Mouse (Mus musculus) cerebellum, adult 2 months (tissue): ENCODE data around the gene Exosc8.

Experiments used
- CTCF ChIP-seq: fragments of 200-500 bp; IDR thresholded peaks from 2 replicates; pipeline ENCODE4 v1.5.1; 2011; ENCODE audit warnings: low read depth, mild to moderate bottlenecking, control low read depth, low read length, moderate library complexity, borderline replicate concordance; ENCODE audit not compliant: insufficient read depth
- POLR2A ChIP-seq: fragments of 200-500 bp; IDR thresholded peaks from 2 replicates; pipeline ENCODE4 v1.6.1; 2011; ENCODE audit warnings: low read length, control low read depth, borderline replicate concordance; ENCODE audit not compliant: insufficient read depth

DNA sequence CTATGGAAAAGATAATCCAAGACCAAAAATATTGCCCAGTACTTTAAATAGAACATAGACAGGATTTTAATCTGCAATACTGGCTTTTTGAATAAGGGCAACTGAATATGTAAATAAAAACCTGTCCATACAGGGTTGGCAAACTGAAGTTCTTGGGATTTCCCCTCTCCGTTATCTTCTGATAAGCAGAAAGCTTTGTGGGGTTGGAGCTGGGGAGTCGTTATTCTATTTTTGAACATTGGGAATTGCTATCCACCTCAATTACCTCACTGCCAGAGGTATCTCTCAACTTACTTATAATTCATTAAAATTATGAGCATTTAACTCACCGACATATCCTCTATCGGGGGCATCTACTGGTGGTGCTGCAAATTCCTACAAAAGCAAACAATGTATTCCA lies 2.8 kb downstream of the Exosc8 start:
- TF ChIP-seq CTCF (no peak), POLR2A (no peak)
